Mouse (Mus musculus) heart, postnatal 14 days (tissue): ENCODE data around the gene Ptpra. TPM values are rescaled to one million over a fixed set of nuclear protein-coding genes. Genes with fewer than 3 reads are reported as not detected.

ENCODE experiments used
- DNase-seq, 2 experiments: peaks; one replicate each; pipeline ENCODE4 v3.0.0; 2021 to 2022
- intact Hi-C: fragments of 180-260 bp; cut with DNase I; formaldehyde crosslinking; loops from one replicate; pipeline ENCODE4 v1.15.1; 2025
- long read RNA-seq, 2 experiments: library from polyadenylated mRNA; stranded (forward); transcript quantifications; one replicate each; pipeline ENCODE4 v2.0.0; 2021
- total RNA-seq, 2 experiments: library from RNA; stranded (reverse); gene quantifications; 2 replicates each; pipeline ENCODE4 v1.2.3; 2021

Gene Ptpra
- 10 to 100 TPM; 61.8 to 63.8 TPM for total RNA-seq
- long read RNA-seq, experiment 1, full-length matches to known transcripts, result 68 of 86 reads
- long read RNA-seq, experiment 1, partial matches to known transcripts, result 9 of 86 reads
- long read RNA-seq, experiment 1, other reads (novel, unspliced or antisense), result 9 of 86 reads
- long read RNA-seq, experiment 2, full-length matches to known transcripts, result 65 of 91 reads
- long read RNA-seq, experiment 2, partial matches to known transcripts, result 8 of 91 reads
- long read RNA-seq, experiment 2, other reads (novel, unspliced or antisense), result 18 of 91 reads

DNA sequence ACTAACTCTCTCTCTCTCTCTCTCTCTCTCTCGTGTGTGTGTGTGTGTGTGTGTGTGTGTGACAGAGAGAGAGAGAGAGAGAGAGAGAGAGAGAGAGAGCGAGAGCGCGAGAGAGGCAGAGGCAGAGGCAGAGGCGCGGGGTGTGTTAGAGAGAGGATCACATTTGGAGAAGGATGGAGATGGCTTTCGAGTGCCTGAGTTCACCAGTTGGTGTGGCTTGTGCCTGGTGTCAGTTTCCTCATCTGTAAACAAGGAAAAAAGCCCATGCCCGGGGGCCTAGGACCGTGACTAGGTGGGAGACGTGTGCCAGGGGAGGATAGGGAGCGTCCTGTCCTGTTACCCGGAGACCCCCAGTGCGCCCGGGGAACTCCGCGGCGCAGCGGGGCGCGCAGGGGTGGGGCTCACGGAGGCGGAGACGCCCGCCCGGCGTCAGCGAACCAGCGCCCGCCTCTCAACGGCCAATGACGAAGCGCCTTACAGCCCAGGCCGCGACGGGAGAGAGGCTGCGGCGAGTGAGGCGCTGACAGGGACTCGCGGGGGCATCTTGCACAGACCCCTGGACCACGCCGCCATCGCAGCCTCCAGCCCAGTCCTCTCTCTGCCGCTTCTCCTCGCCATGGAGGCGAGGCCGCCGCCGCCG lies at the start of gene Ptpra:
Gene Ptpra (plus strand): TSS at position 485 of the 640 bp plus-strand sequence.
- intact Hi-C loops, result loop anchor here (5.0 kb wide), 1 partner anchor 42 kb away; no protein-coding TSS in a partner anchor
- DNase-seq, result peak; percentile 94 to 95

DNA sequence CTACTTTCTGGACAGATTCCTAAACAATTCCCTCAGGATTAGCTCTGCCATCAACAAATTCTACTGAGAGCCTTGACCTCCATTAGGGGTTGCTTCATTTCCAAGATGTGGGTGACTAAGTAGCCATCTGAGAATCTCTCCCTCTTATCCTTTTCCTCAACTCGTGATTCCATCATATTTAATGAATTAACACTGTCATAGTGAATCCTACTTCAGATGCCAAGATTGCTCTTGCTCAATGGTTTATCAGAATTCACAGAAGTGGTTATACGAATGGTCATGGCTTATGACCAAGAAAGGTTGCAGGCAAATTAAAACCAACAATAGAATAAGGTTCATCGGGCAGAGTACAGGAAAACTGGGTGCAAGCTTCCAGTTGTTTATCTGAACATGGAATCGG lies 48.2 kb upstream of the Ptpra start:
- no peak for DNase-seq
- intact Hi-C loops, result no loop called here

DNA sequence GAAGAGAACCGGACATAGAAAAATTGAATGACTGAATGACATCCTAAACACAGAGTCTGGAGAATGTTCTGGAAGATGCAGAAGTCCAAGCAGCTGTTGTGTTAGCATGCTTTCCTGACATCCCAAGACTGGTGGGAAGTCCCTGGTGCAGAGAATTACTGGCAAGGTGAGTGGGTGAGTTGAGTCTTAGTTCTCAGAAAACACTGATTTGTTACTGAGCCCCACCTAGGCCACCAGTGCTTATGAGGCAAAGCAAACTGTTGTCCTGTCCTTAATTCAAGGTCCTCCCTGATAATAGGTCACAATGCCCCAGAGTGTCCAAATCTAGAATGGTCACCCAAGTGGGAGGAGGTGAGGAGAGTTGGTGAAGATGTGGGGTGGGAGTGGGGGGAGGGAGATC lies 45.1 kb upstream of the Ptpra start, which contains the start of the genes Gm28372 and 1700020A23Rik:
Gene Gm28372 (plus strand): TSS at position 301 of the 400 bp plus-strand sequence.
Gene 1700020A23Rik (plus strand): TSS at position 321 of the 400 bp plus-strand sequence.
- intact Hi-C loops, result no loop called here
- no peak for DNase-seq

DNA sequence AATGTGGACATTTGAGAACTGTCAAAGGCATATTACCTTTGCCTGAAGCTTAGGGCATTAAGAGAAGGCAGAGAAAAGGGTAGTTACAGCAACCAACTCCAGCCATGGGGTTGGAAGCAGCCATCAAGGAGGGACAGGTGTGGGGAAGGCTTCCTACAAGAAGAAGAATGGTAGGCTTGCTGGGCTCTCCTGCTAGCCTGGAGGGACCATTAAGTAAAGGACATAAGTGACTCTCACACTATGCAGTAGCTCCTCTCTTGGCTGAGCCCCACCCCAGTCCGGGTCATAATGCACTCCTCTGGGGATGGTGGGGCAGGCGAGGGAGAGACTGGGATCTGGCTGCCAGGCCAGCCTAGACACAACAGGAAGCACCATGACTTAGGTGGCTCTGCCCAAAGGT lies 43.9 kb upstream of the Ptpra start, which contains the start of gene Tmem239:
Gene Tmem239 (plus strand): TSS at position 301 of the 400 bp plus-strand sequence.
- no peak for DNase-seq
- intact Hi-C loops, result no loop called here

DNA sequence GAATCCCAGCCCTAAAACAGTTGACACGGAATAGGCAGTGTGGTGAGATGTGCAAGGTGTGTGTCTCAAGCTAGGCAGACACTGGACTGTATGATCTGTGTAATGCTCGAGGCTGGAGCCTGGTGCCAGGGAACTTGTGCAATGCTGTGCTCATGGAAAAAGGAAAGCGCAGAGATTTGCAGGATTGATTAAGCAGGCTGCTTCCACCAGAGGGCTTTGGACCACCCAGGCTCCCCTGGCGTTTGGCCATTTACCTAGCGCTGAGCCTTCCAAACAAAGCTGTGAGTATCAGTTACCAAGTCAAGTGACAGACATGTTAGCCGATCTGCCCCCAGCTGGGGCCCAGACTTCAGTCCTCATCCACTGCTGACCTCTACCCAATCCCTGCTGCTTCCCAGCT lies 41.9 kb upstream of the Ptpra start:
- intact Hi-C loops, result no loop called here
- no peak for DNase-seq

DNA sequence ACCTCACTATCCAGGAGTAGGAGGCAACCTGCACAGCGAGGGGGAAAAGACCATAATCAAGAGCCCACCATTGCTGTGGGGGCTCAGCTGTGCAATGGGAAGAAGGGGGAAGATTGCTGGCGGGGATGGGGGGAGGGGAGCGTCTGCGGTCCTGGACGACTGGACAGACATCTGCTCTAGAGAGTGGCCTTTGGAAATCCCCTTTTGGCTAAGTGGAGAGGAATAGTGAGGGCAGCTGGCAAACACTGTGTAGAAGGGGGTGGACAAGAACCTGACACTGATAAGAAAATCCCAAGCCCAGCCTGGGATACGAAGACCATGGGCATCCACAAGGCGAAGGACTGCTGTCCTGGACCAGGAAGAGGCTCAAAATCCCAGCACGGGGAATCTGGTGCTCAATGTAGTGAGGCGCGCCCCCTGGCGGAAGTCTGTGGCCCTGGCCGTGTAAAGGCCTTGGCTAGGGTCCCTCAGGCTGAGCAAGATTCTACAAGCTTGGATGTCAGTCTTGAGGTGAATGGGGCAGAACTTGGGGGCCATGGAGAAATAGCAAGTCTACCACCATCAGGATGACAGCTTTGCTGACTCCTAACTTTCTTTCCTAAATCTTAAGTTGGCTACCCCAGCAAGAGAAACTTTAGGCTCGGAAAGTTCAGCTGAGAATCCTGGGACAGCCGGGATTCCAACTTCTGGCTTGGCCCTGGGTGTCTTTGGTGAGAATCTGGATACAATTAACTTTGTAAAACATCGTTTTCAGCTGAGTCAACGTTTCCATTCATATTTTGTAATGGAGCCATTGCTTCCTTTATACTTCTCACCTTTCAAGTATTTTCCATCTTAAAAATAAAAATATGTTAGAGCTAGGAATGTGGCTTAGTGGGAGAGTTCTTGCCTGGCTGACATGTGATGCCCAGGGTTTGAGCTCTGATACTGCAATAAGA lies 38.3 kb upstream of the Ptpra start:
- intact Hi-C loops, result loop anchor here (1.0 kb wide), 1 partner anchor 121 kb away; no protein-coding TSS in a partner anchor
- peak; percentile 89 to 92 for DNase-seq

DNA sequence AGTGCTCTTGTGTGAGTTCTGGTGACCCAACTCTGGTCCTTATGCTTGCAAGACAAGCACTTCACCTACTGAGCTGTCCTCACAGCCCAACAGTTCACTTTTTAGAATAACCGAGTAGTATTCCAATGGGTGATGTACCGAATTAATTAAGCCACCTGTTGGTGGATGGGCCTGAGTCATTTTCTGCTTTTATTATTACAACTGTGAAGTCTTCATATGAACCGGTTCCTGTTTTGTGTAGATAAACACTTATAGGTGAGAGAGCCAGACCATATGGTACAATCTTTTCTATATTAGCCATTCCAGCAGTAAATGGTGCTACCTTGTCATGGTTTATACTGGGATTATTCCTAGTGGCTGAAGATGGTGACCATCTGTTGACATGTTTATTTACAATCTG lies 37.3 kb upstream of the Ptpra start:
- no peak for DNase-seq
- intact Hi-C loops, result no loop called here

DNA sequence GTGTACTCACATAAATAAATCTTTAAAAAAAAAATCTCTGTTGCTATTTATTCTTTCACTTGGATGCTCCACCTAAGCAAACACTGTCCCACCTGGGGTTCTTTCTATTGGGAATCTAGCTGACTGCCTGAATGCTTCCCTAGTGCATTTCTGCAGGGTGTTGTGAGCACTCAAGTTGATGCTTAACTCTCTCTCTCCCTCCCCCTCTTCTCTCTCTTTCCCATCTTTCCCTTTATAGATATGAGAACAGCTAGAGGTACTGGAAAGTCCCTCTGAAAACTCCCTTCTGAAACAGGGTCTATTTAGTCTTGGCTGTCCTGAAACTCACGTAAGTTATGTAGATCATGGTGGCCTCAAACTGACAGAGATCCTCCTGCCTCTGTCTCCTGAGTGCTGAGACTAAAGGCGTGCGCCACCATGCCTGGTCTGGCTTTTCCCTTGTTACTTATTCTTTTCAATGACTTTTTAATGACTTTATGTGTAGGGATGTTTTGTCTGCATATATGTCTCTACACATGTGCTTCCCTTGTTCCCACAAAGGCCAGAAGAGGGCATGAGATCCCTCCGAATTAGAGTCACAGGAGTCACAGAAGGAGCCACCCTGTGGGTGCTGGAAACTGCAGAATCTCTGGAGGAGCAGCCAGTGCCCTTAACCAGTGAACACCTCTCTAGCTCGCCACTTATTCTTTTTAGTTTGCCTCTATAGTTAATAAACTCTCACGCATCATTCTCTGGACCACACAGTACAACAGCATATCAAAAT lies 35.8 kb upstream of the Ptpra start:
- intact Hi-C loops, result no loop called here
- no peak for DNase-seq

DNA sequence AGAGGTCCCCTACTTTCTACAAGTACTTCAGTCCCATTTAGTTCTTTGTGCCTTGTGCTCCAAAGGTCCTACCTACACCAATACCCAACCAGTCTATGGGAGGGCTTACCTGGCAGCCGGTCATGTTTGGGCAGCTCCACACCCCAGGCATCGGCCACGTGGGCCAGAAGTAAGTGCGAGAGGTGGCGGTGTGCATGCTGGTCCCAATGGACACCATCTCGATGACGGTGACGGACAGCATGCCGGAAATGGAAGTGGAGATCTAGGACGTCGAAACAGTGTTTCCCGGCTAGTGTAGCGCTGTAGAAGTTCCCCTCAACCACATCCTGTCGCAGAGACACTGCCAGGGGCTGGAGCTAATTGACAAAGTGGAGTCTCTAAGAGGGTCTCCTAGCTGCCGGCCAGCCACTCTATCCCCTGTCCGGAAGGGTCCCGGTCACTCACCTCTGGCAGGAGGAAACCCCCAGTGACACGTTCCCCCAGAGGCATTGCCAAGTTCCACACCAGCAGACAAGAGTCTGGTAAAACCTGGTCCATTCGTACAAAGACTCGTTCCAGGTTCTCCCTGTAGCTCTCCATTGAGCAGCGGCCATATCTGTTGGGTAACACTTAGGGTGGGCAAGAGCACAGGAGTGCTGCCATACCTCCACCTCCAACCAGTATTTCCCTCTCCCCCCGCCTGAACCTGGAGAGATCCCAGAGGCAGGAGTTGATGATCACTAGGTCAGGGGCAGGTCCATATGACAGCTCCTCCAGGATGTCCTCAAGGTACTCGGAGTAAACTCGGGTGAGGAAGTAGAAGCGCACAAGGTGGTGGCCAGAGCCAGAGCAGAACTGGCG lies 28.1 kb upstream of the Ptpra start:
- no peak for DNase-seq
- intact Hi-C loops, result no loop called here

DNA sequence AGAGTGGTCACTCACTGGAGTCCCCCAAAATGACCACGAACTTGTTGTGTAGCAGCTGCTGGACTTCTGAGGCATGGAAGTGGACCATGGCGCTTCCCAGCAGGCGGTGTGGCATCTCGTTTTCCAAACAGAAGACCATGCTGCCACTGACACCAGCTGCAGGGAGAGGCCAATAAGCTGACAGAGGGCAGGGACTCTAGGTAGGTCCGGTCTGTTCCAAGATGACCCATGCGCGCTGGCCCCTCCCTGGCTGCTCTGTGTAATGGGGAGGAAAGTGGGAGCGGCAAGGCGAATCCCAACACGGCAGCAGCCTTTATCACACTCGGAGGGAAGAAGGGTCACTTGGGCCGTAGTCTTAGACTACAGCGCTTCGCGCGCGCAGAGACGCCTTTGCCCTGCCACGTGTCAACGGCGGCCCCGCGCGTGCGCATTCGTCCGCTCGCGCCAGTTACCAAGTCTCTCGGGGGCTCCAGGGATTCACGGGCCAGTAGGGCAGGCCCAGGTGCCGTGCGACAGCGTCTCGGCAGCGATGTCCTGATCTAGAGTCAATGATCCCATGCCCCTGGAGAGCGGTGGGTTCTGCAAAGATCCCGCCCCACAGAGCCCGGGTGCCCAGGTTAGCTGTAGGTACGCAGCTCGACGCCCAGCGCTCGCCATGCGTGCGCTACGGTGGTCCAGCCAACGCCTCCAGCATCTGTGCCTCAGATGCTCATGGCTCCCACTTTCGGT lies 26.5 kb upstream of the Ptpra start:
- intact Hi-C loops, result no loop called here
- DNase-seq, result peak; percentile 82 to 83

DNA sequence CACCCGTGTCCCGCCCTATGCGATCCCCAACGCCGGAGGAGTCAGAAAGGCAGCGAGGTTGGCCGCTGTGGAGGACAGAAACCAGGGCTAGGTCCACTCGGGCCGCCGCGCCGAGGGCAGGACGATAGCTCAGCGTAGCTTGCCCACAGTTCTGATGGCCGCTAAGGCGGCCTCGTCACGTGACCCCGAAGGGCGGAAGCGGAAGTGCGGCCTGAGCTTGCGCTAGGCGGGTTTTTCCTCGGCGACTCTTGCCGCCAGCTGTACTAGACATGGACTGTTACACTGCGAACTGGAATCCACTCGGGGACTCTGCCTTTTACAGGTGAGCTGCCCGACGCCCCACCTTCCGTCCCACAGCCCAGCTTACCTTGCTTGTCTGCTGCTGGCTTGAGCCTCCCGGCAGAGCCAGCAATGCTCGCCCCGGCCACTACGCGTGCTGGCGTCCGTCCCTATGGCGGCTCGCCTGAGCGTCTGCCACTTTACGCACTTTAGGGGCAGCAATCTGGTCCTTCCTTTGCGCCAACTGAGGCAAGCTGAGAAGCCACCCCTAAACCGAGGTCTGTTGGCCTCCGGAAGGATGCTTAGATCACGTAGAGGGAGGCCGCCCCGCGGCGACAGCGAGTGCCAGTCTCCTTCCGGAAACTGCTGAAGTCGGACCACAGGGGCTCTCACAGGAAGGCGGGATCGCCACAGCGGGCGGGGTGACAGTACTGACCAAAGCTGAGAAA lies 25.8 kb upstream of the Ptpra start, which contains the start of the genes Vps16 and Pced1a:
Gene Vps16 (plus strand): TSS at position 214 of the 728 bp plus-strand sequence.
Gene Pced1a (minus strand): TSS at position 576 of the 728 bp plus-strand sequence.
- intact Hi-C loops, result no loop called here
- peak; percentile 92 to 96 for DNase-seq

DNA sequence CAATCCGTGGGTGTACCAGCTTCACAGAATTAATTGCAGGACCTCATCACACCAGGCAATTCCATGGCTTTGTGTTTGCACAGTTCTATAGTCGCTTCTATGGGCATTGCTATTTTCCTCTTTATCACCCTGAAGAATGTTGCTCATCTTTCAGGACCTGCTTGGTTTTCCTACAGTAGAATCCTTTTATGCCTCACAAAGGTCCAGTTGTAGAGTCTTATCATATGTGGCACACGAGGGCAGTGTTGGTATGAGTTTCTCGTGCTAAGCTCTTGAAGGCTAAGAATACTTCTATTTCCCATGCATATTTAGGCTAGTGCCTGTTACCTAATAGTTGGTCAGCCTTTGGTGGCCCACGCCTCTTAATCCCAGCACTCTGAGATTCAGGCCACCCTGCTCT lies 25.0 kb upstream of the Ptpra start:
- DNase-seq, result no peak
- intact Hi-C loops, result no loop called here

DNA sequence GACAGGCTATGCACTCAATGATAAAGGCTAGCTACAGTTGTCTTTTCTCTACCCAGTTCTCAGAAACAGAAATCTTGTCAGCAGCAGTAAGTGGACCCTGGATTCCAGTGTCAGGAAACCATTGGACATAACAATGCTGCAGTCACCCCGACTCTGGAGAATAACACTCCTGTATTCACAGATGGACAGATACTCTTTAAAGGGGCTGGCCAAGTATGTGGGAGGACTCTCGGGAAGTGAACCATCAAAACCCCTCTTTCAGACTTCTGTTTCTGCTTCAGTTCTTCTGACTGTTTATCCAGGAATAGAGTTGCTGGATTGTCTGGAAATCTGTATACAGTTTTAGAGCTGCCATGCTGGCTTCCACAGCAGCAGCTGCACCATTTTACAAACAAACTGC lies 20.2 kb upstream of the Ptpra start:
- intact Hi-C loops, result loop anchor here (5.0 kb wide), 1 partner anchor 92 kb away; no protein-coding TSS in a partner anchor
- no peak for DNase-seq

DNA sequence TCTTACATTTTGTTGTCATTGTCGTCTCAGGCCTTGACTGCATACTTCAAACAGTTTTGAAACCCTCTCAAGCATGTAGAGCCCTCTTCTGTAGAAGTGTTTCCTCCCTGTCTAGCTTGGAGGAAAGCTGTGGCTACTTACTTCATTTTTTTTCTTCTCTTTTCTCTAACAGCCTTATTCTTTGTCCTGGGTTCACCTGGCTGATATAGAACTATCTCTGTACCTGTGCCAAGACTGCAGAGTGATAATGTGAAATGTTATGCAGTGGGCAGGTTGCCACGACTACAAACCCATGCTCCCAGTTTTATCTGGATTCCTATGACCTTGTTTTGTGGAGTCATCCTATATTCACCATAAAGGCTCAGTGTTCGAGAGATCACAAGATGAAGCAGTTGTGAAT lies 19.6 kb upstream of the Ptpra start:
- no peak for DNase-seq
- intact Hi-C loops, result loop anchor here (5.0 kb wide), 1 partner anchor 92 kb away; no protein-coding TSS in a partner anchor

DNA sequence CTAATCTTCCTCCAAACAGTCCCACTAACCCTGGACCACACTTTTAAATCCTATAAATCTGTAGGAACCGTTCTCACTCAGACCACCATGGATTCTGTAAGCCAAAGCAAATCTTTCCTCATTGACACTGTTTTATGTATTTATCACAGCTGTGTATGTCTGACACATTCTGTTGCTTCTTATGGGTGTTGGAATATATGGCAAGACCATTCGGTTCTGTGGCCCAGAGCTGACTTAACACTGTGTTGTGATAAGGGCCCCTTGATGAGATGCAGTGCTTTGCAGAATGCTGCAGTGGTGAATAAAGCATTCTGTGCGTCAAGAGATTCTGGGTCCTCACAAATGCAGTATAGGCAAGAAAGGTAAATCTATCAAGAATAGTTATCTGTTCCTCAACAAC lies 17.9 kb upstream of the Ptpra start:
- no peak for DNase-seq
- intact Hi-C loops, result loop anchor here (5.0 kb wide), 1 partner anchor 90 kb away; no protein-coding TSS in a partner anchor

DNA sequence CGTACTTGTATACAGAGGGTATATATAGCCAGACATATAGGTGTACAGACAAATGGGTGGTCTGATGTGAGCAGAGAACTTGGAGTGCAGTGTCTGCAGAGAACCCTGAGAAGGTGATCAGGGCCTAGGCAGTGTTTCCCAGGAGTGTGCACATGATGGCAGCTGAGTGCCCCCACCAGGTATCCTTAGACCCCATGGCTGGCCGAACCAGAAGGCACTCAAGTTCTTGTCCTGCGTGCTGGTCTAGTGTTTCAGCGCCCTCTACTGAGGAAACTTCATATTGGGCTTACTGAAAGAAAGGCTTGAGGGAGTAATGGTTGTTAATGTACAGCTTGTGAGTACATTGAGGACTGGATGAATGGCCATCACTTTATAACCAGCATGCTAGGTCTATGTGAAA lies 16.9 kb upstream of the Ptpra start:
- DNase-seq, result peak in 1 of 2 experiments; percentile 64
- intact Hi-C loops, result loop anchor here (5.0 kb wide), 1 partner anchor 89 kb away; no protein-coding TSS in a partner anchor

DNA sequence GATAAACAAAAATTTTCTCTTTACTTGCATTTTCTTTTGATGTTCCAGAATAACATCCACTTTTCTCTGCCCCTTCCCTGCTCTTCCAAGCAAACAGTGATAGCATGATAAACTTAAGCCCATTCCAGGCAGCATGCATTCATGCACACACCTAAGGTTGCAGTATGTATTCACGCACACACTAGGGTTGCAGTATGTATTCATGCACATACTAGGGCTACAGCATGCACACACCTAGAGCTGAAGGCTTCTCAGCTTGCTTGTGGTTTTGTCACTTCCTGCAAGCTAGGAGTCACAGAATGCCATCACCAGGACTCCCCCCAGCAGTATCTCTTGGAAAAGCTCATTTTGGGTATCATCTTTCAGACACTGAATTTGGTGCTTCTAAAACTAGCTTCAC lies 13.3 kb upstream of the Ptpra start:
- intact Hi-C loops, result no loop called here

More for the DNA sequence above, 13.3 kb upstream of the Ptpra start:
- DNase-seq, result no peak
